ENCODE assay signal across 21 mouse cellular contexts in the genomic region with DNA sequence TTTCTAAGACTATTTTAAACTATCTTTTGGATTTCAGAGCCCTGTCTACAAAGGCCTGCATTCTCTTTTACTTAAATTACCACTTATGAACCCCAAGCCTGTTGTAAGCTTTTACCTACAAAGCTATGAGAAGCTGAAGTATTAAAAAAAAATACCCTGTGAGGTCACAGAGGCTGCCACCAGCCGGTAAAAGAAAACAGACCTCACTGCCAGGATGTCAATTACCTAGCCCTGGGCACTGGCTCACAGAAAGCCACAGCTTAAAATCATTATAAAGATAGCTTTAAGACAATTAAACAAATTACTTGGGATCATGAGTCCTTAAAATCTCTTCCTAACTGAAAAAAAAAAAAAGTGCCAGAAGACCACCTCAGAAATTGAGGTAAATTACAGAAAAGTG.
"Had no signal": no experiment of that assay in that cellular context is flagged by ENCODE, and none has a peak within 500 bp of the region (broad histone marks: within the 10 kb centered on the region; RNA-seq: fewer than 3 reads in every experiment).

No protein-coding gene starts in this region.

- H3K4me3 ChIP-seq: lung, embryonic 15.5 days; megakaryocyte, embryonic 14.5 days; midbrain, embryonic 13.5 days; midbrain, embryonic 15.5 days; neural tube, embryonic 13.5 days; neural tube, embryonic 15.5 days; stomach, embryonic 15.5 days had no signal

- H3K27me3 ChIP-seq: lung, embryonic 15.5 days; megakaryocyte, embryonic 14.5 days; midbrain, embryonic 13.5 days; midbrain, embryonic 15.5 days; neural tube, embryonic 13.5 days; neural tube, embryonic 15.5 days; stomach, embryonic 15.5 days had no signal

- H3K4me1 ChIP-seq: megakaryocyte, embryonic 14.5 days; midbrain, embryonic 13.5 days; midbrain, embryonic 15.5 days; neural tube, embryonic 15.5 days; stomach, embryonic 15.5 days had no signal

- ATAC-seq: liver, postnatal 0 days; lung, postnatal 0 days; midbrain, embryonic 13.5 days; midbrain, embryonic 15.5 days had no signal

- DNase-seq: liver, postnatal 0 days; lung, adult 2 months; lung, postnatal 14 days; lung, postnatal 36 days; retina, postnatal 1 day; right cerebral cortex, adult 18-20 months; right cerebral cortex, postnatal 25 days; right cerebral cortex, postnatal 4 days; thymus, adult 2 months; thymus, postnatal 25 days; thymus, postnatal 4 days had no signal

- H3K27ac ChIP-seq: lung, embryonic 15.5 days; macrophage; midbrain, embryonic 13.5 days; midbrain, embryonic 15.5 days; neural tube, embryonic 13.5 days; neural tube, embryonic 15.5 days; stomach, embryonic 15.5 days; stomach, postnatal 0 days had no signal

- H3K36me3 ChIP-seq: lung, embryonic 15.5 days; midbrain, embryonic 13.5 days; midbrain, embryonic 15.5 days; neural tube, embryonic 13.5 days; neural tube, embryonic 15.5 days; stomach, embryonic 15.5 days had no signal

- H3K9me3 ChIP-seq: lung, embryonic 15.5 days; midbrain, embryonic 13.5 days; midbrain, embryonic 15.5 days; neural tube, embryonic 13.5 days; neural tube, embryonic 15.5 days; stomach, embryonic 15.5 days had no signal
